In the genomic region with DNA sequence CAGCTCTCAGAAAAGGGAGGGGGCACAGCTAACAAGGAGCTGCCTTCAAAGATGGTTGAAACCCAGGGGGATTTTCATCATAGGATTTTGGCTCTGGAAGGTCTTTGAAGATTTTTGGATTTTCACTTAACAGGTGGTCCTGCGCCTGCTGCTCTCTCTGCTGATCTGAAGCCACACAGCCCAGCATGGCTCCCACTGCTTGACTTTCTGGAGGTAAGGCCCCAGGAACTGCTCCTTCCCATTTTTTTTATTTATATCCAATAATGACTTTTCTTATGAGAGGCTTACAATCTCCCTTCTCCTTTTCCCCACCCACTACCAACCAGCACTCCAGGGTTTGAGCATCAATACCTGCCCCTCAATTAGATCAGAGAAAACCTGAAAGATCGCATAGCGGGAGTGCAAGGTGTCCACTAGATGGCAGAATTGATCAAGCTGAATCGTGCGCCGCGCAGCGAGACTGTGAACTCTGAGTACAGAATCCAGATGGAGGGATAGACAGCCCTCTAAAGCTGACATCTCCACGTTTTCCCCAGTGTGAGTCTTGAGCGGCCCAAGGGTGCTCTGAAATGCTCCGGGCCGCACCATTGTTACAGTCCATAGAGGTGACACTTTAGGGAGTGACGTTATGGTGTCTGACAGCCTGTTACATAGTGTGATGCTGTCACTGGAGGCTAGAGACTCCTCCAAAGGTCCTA, we compare ENCODE assay signal across 7 mouse cellular contexts.
A peak's percentile ranks its signal among the peaks of the same experiment; 100 is the strongest.
DNase-seq lines count a peak whose midpoint lies in the region; TF ChIP-seq lines count a peak whose summit lies in the region.

No protein-coding gene starts in this region.

- peaks cover 39% of the 10 kb centered on the region for H3K27me3 ChIP-seq in forebrain, embryonic 10.5 days (ENCODE audit: poor library complexity, severe bottlenecking)
- H3K27me3 ChIP-seq in hindbrain, embryonic 10.5 days (ENCODE audit: insufficient read depth, poor library complexity, severe bottlenecking), result 0 out of 2 replicates have a peak, but pooled peaks cover 3% of the 10 kb centered on the region

- TF ChIP-seq CTCF in layer of hippocampus, adult 2 months (conservative IDR thresholded peaks at IDR 0.05), result peak; percentile 99

- 12% methylated on average over 13 of the region's 13 CpGs for WGBS in forebrain, embryonic 10.5 days
- WGBS in hindbrain, embryonic 10.5 days, result 10% methylated on average over 13 of the region's 13 CpGs

- H3K27ac ChIP-seq in forebrain, embryonic 10.5 days, result no peak overlapping the region
- no peak overlapping the region for H3K27ac ChIP-seq in hindbrain, embryonic 10.5 days
- H3K27ac ChIP-seq in layer of hippocampus, adult 2 months, result no peak overlapping the region

- H3K4me3 ChIP-seq in forebrain, embryonic 10.5 days, result no peak overlapping the region
- no peak overlapping the region for H3K4me3 ChIP-seq in hindbrain, embryonic 10.5 days
- H3K4me3 ChIP-seq in layer of hippocampus, adult 2 months, result no peak overlapping the region

- no peaks in the 10 kb centered on the region for H3K9me3 ChIP-seq in forebrain, embryonic 10.5 days
- no peaks in the 10 kb centered on the region for H3K9me3 ChIP-seq in hindbrain, embryonic 10.5 days

- DNase-seq in Muller cell, postnatal 12 days (ENCODE audit: inconsistent ontology term), result peak; percentile 56
- peak; percentile 34 for DNase-seq in brain, embryonic 18.5 days (ENCODE audit: low read depth, low spot score)
- peak; percentile 73 for DNase-seq in forebrain, embryonic 10.5 days (ENCODE audit: extremely low spot score, low spot score)
- peak; percentile 67 for DNase-seq in hindbrain, embryonic 10.5 days (ENCODE audit: low spot score)
- peak; percentile 48 to 68 for DNase-seq in layer of hippocampus, adult 2 months (ENCODE audit: low spot score in 2 of 2)
- peak; percentile 60 for DNase-seq in lung, postnatal 10 days
- DNase-seq in right cerebral cortex, adult 2 months (ENCODE audit: low spot score in 2 of 2), result peak; percentile 64 to 81

- H3K4me1 ChIP-seq in forebrain, embryonic 10.5 days, result no peaks in the 10 kb centered on the region
- H3K4me1 ChIP-seq in hindbrain, embryonic 10.5 days (replicated peaks), result 0 out of 2 replicates have a peak, but pooled peaks cover 11% of the 10 kb centered on the region

- H3K36me3 ChIP-seq in forebrain, embryonic 10.5 days (replicated peaks), result no peaks in the 10 kb centered on the region
- H3K36me3 ChIP-seq in hindbrain, embryonic 10.5 days, result no peaks in the 10 kb centered on the region
